Mouse (Mus musculus): Measurements from ENCODE around the gene Il17re.

Gene Il17re

DNA sequence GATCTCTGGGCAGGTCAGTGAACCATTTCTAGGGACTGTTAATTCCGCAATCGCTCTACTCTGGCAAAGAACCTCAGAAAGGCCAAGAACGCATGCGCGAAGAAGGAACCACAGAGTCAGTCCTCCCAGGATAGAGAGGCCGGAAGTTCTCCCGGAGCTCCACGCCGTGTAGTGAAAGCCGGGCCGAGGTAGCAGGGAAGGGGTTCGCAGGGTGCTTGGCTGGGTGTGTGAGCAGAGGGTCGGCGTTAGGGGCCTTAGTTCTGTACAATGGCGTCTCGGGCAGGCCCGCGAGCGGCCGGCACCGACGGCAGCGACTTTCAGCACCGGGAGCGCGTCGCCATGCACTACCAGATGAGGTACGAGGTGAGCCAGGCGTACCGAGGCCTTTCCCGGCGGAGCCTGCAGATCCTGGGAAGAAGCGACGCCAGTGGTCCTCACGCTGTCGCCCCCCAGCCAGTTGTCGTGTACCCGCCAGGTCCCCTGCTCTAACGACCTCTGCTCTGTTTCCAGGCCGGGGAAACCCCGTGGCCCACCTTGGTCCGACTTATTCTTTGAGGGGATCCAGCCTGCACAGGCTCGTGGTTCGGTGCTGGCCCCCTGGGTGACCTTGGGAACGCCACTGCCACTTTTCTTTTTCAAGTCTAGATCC, 15.7 kb upstream of the Il17re start, which contains the start of gene Jagn1:
Gene Jagn1 (plus strand): TSS at position 128 of the 649 bp plus-strand sequence.
- peak; percentile 94 for DNase-seq (ENCODE audit: low read depth, low spot score)

DNA sequence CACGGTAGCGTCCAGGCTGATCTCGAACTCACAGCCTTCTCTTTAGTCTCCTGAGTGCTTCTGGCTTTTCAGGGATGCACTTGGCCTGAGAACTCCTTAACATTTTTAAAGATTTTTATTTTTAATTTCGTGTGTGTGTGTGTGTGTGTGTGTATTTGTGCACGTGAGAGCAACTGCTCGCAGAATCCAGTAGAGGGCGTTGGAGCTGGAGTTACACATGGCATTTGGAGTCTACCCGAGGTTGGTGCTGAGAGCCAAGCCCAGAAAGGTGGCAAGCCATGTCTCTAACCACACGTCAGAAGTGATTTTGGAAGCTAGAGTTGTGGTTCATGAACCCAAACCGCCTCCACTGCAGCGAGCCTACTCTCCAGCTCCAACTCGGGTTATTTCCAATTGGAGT, 15.2 kb upstream of the Il17re start:
- peak; percentile 58 for DNase-seq (ENCODE audit: low read depth, low spot score)

DNA sequence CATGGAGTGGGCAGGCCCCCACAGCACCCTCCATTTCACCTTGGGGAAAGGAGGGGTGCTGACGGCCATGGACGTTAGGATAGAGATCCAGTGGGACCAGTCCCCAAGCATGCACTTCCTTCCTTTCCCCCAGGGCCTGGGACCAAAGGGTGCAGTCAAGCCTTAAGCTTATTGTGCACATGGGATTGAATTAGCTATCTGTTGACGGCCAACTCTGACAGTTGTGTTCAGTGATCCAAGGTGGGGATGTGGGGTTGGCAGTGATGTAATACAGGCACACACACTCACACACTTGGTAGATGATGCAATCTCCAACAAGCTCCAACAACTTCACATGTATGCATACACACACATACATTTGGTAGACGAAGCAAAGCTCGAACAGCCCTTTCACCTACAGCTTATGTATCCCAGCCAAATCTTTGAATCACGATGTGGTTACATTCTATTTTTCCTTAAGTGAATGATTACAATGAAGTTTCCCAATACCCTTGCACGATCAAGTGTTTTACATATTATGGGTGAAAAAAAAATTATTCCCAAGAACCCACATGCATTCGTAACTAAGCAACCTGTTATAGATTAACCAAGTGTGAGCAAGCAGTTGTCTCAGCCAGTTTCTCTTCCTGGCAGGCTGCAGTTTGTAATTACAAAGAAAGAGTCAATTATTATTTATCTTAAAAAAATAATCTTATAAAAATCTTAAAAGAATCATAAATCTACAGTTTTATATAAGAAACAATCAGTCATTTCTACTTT, 13.9 kb upstream of the Il17re start:
- no peak for DNase-seq (ENCODE audit: low read depth, low spot score)

DNA sequence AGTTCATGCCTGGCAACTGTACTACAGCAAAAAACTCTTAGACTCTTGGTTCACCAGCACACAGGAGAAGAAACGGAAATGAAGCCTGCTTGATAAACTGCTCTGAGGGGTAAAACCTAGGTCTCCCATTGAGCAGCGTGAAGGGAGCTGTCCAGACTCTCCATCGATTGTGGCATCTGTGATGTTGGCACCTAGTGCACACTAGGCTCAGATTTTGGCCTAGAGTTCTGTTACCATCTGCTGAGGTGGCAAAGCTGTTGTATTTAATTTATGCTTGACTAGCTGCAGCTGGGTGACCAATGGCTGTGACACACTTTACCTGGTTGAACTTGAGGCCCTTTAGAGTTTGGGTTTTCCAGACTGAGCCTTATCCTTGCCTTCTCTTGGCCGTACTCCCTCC, 10.6 kb upstream of the Il17re start:
- no peak for DNase-seq (ENCODE audit: low read depth, low spot score)

DNA sequence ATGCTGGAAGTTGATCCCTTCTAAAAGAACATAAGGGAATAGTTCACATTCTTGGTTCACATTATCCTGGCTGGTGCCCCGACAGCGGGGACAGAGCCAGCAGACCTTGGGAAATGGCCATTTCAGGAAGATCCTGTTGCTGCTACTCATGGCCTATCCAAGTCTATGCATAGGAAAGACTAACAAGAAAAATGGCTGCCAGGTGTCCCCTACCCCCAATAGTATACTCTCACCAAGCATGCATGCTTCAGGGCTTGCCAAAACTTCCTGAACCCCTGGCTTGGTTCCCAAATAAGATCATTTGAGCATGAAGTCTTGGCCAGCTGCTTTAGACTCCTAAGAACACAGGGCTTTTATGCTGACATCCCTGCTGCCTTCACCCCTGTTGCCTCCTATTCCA, 6.4 kb upstream of the Il17re start:
- no peak for DNase-seq (ENCODE audit: low read depth, low spot score)

DNA sequence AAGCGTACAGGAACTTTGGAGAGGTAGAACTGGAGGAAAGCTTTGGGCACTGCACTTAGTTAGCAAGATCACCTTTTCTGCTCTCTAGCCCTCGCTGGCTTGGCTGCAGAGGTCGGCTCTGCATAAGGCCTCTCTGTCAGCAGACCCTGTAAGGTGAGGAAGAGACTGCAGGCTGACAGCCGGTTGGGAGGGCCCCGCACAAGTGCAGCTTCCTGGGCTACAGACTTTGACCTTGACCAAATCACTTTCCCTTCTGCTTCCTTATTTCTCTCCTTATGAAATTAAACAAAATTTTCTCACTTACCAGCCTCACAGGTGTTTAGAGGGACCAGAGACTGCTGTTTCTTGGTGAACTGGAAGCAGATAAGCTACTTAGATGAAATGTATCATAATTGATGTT, 3.3 kb upstream of the Il17re start:
- no peak for DNase-seq (ENCODE audit: low read depth, low spot score)

DNA sequence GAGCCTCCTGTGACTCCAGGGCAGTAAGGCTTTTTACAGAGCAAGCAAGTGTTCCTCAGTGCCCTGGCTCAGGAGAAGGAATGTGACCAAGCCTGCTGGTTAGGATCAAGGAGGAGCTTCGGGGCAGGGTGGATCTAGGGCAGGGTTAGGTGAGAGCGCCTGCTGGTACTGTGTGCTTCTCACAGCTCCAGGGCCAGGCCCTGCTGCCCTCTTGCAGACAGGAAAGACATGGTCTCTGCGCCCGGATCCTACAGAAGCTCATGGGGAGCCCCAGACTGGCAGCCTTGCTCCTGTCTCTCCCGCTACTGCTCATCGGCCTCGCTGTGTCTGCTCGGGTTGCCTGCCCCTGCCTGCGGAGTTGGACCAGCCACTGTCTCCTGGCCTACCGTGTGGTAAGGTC, 351 bp downstream of the Il17re start:
- DNase-seq (ENCODE audit: low read depth, low spot score): no peak

DNA sequence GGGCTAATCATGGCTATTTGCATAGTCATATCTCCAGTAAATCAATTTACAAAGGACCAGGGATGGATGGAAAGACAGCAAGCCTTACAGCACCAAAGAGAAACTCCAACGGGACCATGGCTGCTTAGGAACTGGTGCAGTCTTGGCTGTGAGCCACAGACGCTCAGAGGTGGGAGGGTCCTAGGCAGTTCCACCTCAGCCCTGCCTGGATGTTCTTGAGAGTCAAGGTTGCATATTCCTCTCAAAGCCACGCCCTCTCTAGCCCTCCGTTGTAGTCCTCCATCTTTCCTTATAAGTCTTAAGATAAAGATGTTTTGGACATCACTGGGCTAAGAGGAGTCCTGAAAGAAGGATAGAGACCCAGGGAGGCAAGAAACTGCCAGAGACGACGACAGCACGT, 5.8 kb downstream of the Il17re start:
- no peak for DNase-seq (ENCODE audit: low read depth, low spot score)

DNA sequence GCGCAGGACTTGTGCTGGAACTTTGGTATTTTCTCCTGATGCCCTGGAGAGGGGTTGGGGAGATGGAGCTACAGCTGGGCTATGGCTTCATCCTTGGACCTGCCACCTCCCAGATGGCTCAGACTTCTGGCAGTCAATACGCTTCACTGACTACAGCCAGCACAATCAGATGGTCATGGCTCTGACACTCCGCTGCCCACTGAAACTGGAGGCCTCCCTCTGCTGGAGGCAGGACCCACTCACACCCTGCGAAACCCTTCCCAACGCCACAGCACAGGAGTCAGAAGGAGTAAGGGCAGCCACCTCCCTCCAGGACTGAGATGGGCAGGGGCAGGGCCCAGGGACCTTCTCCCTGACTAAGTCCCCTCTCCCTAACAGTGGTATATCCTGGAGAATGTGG, 7.3 kb downstream of the Il17re start:
- DNase-seq (ENCODE audit: low read depth, low spot score): no peak

DNA sequence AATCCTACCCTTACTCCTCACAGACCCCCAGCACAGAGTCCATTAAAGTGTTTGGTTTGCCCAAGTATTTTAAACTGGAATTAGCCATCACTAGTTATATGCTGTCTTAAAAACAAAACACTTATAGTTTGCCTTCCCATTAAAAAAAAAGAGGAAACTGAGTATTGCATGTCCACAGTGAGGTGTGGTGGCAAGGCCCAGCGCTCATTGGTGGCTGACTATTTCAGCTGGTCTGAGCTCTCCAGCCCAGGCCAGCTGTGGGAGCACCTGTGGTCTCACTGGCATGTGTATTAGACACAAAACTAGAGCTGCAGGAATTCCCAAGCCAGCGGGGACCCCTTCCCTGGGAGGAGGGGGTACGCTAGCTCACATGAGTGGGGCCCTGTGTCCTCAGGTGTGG, 10.2 kb downstream of the Il17re start:
- DNase-seq (ENCODE audit: low read depth, low spot score): no peak

DNA sequence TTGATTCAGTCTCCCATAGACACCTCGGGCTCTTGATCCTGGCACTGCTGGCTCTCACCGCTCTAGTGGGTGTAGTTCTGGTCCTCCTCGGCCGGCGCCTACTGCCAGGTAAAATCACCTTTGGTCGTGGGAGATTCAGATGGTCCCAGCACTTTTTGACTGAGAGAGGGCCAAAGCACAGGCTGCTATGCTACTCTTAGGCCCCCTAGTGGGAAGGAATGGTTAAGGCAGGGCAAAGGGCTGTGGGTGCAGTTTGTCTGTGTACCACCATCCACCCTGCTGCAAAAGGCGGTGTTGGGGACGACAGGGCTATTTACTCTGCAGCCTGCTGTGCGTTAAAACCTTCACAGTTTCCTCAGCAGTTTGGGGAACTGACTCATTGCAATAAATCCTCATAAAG, 10.7 kb downstream of the Il17re start:
- DNase-seq (ENCODE audit: low read depth, low spot score): peak; percentile 86

DNA sequence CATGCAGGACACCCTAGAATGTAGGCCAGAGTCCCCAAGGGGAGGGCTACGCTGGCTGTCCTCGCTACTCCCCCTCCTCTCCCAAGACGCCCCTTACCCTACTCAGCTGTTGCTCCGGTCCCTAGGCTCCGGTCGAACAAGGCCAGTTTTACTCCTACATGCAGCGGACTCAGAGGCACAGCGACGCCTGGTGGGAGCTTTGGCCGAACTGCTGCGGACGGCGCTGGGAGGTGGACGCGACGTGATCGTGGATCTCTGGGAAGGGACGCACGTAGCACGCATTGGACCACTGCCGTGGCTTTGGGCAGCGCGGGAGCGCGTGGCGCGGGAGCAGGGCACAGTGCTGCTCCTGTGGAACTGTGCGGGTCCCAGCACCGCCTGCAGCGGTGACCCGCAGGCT, 11.1 kb downstream of the Il17re start:
- peak; percentile 78 for DNase-seq (ENCODE audit: low read depth, low spot score)

DNA sequence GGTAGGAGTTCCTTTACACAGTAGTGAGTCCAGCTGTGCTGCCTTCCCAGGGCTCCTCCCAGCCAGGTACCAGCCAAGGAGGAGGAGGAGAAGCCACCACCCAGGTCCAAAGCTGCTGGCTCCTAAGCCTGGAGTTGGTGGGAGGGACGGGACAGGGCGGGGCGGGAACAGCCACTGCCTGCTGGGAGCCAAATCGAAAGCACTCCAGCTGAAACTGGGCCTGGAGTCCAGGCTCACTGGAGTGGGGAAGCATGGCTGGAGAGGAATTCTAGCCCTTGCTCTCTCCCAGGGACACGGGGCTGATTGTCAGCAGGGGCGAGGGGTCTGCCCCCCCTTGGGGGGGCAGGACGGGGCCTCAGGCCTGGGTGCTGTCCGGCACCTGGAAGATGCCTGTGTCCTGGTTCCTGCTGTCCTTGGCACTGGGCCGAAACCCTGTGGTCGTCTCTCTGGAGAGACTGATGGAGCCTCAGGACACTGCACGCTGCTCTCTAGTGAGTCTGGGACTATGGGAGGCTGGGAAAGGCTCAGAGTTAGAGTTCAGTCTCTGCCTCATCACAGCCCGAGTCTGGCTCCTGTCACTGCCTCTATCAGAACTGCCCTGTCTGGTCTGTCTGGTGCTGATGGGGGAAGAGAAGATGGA, 13.1 kb downstream of the Il17re start, which contains the start of gene Il17rc:
Gene Il17rc (plus strand): TSS at position 131 of the 640 bp plus-strand sequence.
- DNase-seq (ENCODE audit: low read depth, low spot score): no peak

DNA sequence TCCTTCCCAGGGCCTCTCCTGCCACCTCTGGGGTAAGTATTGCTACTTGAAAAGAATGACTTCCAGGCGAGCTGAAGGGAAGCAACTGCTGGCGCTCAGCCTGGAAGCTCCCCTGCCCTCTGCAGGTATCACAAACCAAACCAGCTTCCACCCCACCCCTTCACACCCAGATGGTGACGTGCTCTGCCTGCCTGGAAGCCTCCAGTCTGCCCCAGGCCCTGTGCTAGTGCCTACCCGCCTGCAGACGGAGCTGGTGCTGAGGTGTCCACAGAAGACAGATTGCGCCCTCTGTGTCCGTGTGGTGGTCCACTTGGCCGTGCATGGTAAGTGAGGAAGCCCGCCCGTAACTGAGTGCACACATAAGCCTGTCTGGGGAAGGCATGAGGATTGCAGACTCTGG, 13.8 kb downstream of the Il17re start:
- no peak for DNase-seq (ENCODE audit: low read depth, low spot score)

DNA sequence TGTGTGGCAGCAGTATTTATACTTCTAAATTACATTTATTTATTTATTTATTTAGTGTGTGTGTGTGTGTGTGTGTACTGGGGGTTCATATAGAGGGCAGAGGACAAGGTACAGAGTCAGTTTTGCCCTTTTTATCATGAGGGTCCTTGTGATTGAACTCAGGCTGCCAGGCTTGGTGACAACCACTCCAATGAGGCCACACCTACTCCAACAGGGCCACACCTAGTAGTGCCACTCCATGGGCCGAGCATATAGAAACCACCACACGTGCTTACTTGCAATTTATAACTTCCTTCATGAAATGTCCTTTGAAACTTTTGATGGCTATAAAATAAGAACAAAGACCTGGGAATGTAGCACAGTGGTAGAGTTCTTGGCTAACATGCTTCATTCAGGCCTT, 15.0 kb downstream of the Il17re start:
- DNase-seq (ENCODE audit: low read depth, low spot score): no peak

DNA sequence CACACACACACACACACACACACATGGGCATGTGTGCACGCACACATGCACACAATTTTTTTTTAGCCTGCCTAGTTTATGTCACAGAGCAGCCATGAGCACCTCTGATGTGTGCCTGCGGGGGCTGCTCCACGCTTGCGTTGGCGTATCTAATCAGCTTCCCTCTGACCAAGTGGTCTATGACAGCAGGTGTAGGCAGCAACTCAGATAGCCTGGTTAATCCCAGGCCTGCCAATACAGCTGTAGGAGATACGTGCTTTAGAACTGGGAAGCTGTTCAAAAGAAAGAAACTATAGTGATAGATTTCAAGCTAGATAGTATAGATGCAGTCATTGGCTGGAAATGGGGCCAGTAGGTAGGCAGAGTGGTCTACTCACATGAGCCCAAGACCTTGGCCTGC, 15.4 kb downstream of the Il17re start:
- DNase-seq (ENCODE audit: low read depth, low spot score): no peak

DNA sequence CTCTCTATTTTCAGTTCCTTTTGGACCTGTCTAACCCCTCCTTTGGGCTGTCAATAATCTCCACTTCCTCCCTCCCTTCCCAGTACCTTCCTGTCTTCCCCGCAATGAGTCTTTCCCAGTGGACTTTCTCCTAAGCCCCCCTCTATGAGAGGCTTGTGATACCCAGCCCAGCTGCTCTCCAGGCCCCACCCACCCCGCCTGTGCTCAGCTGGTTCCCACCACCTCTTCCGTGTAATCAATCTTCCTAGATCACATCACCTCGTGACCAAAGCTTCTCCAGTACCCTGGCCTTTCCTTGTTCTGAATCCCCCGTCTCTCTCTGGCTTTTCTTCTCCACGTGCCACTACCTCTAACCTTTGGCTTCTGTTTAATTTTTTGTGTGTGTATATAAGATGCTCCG, 19.1 kb downstream of the Il17re start:
- no peak for DNase-seq (ENCODE audit: low read depth, low spot score)

DNA sequence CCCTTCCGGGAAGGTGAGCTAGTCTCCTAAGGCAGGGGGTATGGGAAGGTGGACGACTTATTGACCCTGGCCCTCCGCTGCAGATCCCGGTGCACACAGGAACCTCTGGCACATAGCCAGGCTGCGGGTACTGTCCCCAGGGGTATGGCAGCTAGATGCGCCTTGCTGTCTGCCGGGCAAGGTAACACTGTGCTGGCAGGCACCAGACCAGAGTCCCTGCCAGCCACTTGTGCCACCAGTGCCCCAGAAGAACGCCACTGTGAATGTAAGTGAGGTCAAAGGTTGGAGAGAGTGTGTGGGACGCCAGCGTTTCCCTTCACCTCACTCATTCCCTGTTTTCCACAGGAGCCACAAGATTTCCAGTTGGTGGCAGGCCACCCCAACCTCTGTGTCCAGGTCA, 20.6 kb downstream of the Il17re start:
- DNase-seq (ENCODE audit: low read depth, low spot score): no peak

DNA sequence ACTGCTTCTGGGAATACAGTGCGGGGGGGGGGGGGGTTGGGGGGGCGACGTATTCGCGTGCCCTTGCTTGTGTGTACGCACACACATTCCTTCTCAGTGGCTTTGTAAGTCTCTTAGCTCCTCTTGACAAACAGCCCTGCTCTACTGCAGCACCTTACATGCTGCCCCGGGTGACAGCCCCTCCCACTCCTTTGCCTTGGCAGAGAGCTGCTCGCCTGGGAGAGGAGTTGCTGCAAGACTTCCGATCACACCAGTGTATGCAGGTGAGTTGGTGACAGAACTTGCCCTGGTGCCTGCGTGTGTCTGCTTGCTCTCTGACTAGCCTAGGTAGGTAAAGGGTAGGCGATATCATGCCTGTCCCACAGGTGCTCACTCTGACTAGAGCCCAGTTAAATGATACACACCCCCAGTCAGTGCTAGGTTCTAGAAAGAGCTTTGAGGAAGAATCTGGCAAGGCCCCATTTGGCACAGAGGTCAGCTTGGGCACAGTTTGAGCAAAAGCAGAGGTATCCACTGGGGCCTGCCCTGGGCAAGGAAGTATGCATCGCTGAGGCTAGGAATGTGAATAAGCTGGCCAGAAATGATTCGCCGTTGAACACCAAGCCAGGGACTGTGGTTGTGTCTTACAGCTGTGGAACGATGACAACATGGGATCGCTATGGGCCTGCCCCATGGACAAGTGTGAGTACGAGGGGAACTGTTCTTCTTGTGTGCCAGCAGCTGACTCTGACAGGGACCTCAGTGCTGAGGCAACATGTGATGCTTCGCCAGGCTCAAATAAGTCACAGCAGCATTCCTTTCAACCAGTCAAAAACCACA, 22.5 kb downstream of the Il17re start:
- no peak for DNase-seq (ENCODE audit: low read depth, low spot score)

DNA sequence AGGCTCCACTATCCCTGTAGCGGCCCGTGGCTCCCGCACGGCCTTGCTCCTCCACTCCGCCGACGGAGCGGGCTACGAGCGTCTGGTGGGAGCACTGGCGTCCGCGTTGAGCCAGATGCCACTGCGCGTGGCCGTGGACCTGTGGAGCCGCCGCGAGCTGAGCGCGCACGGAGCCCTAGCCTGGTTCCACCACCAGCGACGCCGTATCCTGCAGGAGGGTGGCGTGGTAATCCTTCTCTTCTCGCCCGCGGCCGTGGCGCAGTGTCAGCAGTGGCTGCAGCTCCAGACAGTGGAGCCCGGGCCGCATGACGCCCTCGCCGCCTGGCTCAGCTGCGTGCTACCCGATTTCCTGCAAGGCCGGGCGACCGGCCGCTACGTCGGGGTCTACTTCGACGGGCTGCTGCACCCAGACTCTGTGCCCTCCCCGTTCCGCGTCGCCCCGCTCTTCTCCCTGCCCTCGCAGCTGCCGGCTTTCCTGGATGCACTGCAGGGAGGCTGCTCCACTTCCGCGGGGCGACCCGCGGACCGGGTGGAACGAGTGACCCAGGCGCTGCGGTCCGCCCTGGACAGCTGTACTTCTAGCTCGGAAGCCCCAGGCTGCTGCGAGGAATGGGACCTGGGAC, 24.3 kb downstream of the Il17re start:
- DNase-seq (ENCODE audit: low read depth, low spot score): peak; percentile 71

DNA sequence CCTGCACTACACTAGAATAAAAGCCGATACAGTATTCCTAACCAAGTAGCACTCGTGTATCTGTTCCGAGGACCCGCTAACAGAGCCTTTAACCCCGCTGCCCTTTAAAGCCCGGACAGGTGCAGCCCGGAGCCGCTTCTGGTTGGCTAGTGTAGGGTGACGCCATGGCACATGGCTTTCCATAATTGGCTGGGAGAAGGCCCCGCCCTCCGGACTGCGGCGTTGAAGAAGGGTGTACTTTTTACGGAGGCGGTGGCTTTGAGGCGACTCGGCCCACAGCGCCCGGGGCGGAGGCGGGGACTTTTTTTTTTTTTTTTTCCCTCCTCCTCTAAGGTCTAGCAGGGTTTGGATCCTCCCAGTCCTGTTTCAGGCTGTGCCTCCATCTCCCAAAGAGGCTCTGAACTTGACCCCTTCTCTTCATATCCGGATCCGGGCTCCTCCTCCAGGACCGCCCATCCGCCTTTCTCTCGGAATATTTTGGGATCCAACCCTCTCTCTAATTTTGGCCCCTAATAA, 24.9 kb downstream of the Il17re start, which contains the start of gene Creld1:
Gene Creld1 (plus strand): TSS at position 198 of the 516 bp plus-strand sequence.
- DNase-seq (ENCODE audit: low read depth, low spot score): peak; percentile 96

All from CD4-positive, CD25-positive, alpha-beta regulatory T cell, adult 2 months (primary cell).